Mouse (Mus musculus) mammary gland, adult 2 months (tissue): ENCODE measurements around the gene Rap2b. TPM values are rescaled to one million over a fixed set of nuclear protein-coding genes. Genes with fewer than 3 reads are reported as not detected.

Source experiments
- polyA plus RNA-seq: library from polyadenylated mRNA; depleted of rRNA; stranded (reverse); fragments of >200 nt; gene quantifications from 2 replicates; pipeline ENCODE4 v1.2.3, GENCODE M21; 2012; ENCODE audit warnings: low replicate concordance; rRNA removed

The Rap2b gene
- 5.7 and 13.1 TPM in 2 replicates for polyA plus RNA-seq

DNA sequence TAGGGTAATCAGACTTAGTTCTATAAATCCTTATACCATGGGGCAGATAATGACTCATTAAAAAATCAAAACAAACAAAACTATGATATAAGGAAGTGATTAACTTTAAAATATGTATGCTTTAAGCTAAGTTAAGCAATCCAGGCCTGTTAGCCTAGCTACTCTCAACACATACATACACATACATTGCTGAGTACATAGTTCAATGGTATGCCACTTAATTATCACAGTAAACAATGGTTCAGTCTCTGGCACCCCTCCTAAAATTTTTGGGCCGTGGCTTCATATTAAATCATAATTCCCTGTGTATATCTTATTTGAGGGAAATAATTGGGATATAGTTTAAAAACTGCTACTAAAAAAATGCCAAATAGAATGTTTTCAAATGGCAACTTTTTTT, at the start of gene Rap2b:
Gene Rap2b (plus strand): TSS at position 301 of the 400 bp plus-strand sequence.

DNA sequence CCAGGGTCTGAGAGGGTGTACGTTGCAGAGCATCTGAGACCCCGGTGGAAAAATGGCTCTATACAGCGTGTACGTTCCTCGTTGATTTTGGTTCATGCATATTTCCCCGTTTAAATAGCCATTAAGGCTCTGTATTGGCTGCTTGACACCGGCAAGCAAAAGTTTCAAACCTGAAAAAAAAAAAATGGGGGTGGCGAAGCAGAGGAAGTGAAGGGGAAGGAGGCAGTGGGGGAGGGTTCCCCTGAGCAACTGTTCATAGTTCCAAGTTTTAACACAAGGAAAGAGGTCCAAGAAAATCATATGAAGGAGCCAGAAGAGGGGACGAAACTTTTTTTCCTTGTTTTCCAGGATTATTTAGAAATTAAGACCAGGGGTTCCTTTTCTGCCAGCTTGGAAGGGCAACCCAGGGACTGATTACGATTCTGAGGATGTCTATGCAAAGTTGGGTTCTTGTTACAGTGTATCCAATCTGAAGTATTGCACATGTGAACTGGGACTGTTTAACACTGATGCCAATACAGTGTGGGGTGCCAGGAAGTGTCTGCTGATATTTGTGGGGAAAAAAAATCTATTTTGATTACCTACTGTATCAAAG, 4.4 kb downstream of the Rap2b start, which contains the start of gene B430305J03Rik:
Gene B430305J03Rik (minus strand): TSS at position 173 of the 595 bp plus-strand sequence.

Other genes starting within 250 kb of the Rap2b start
- 0.24 and 0.78 TPM in 2 replicates for gene B430305J03Rik, start 4.3 kb downstream of the Rap2b start, polyA plus RNA-seq